Mouse (Mus musculus) midbrain, embryonic 16.5 days (tissue): ENCODE results near the gene Scgb1b18. TPM values are rescaled to one million over a fixed set of nuclear protein-coding genes. Genes with fewer than 3 reads are reported as not detected.
"Not testable (repeated sequence)": the region's sequence is repeated elsewhere in the genome, so short reads cannot be mapped to it uniquely, and the experiment has no call there.

Source experiments
- ATAC-seq: fragments of 200-750 bp; cut with Nextera tagmentation; 2 replicates; pipeline ENCODE4 v1.8.0; 2017; ENCODE audit warnings: moderate TSS enrichment
- H3K27ac ChIP-seq: fragments of 300-500 bp; sonication (generic); 2 replicates; pipeline ENCODE4 v1.5.1; 2014; ENCODE audit warnings: mild to moderate bottlenecking, low read length, mixed read lengths
- H3K27me3 ChIP-seq: fragments of 300-500 bp; sonication (generic); 2 replicates; pipeline ENCODE4 v1.6.1; 2014; ENCODE audit warnings: low read depth, low read length, mixed read lengths; ENCODE audit not compliant: control insufficient read depth, insufficient read depth
- H3K36me3 ChIP-seq: fragments of 300-500 bp; sonication (generic); 2 replicates; pipeline ENCODE4 v1.6.1; 2014; ENCODE audit warnings: mild to moderate bottlenecking, low read length, moderate library complexity, mixed read lengths; ENCODE audit not compliant: control insufficient read depth, insufficient read depth
- H3K4me1 ChIP-seq: fragments of 300-500 bp; sonication (generic); 2 replicates; pipeline ENCODE4 v1.6.1; 2014; ENCODE audit warnings: mild to moderate bottlenecking, low read length, mixed read lengths; ENCODE audit not compliant: control insufficient read depth, insufficient read depth
- H3K4me2 ChIP-seq: fragments of 300-500 bp; sonication (generic); 2 replicates; pipeline ENCODE4 v1.6.1; 2014; ENCODE audit warnings: mild to moderate bottlenecking, low read length, mixed read lengths
- H3K4me3 ChIP-seq: fragments of 300-500 bp; sonication (generic); 2 replicates; pipeline ENCODE4 v1.5.1; 2014; ENCODE audit warnings: low read depth, mild to moderate bottlenecking, low read length, moderate library complexity, mixed read lengths
- H3K9ac ChIP-seq: fragments of 300-500 bp; sonication (generic); 2 replicates; pipeline ENCODE4 v1.6.1; 2014; ENCODE audit warnings: low read depth, low read length, mixed read lengths
- H3K9me3 ChIP-seq: fragments of 300-500 bp; sonication (generic); replicated peaks from 2 replicates; pipeline ENCODE4 v1.6.1; 2014; ENCODE audit warnings: mild to moderate bottlenecking, low read length, mixed read lengths; ENCODE audit not compliant: control insufficient read depth, poor library complexity, severe bottlenecking
- WGBS: fragments of 180-500 bp; shearing (Covaris S2); extraction: QIAGEN DNeasy Blood & Tissue Kit; methylation state at CpG from one replicate; pipeline ENCODE4 v1.1.7; 2014; 5-methylcytosine and 5-hydroxymethylcytosine counted together
- polyA plus RNA-seq: library from polyadenylated mRNA; unstranded; fragments of >200 nt; fragmentation: Nextera tagmentation; extraction: Ambion mirVana; gene quantifications from 2 replicates; pipeline ENCODE4 v1.2.1, GENCODE M21; 2015

Scgb1b18 gene
- polyA plus RNA-seq: not detected in 2 replicates

- H3K9me3 ChIP-seq, H3K4me1 ChIP-seq, H3K4me3 ChIP-seq, H3K4me2 ChIP-seq, H3K9ac ChIP-seq, ATAC-seq, H3K36me3 ChIP-seq, H3K27ac ChIP-seq, H3K27me3 ChIP-seq: not testable (repeated sequence)
- WGBS: no CpG with 5 or more reads among the region's 2 CpGs
These were observed at the start of gene Scgb1b18 for GRCm38 (mm10) chr7:33185268-33185667. Gene Scgb1b18, plus strand, starts transcription at chr7:33185568.

DNA sequence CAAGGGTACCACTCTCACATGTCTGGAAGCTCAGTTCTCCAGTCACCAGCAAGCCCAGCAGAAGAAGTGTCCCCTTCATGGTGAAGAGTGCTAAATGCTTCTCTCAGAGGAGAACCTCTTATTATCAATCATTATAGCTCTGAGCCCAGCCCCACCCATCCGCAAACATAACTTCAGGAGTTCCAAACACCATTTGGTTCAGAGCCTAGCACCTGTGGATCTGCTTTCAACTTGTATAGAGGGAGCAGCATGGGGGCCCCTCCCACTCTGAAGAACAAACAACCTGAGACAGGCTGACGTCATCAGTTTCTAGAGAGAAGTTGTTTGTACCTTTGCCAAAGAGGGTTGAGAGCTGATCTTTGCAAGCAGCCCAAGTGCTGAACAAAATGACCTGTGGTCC lies 11.6 kb upstream of the Scgb1b18 start, which contains the start of gene Scgb2b18:
Gene Scgb2b18, minus strand, starts transcription at position 101 of the 400 bp plus-strand sequence.
- ATAC-seq, H3K4me2 ChIP-seq, H3K27me3 ChIP-seq, H3K27ac ChIP-seq, H3K9me3 ChIP-seq, H3K4me3 ChIP-seq, H3K4me1 ChIP-seq, H3K9ac ChIP-seq, H3K36me3 ChIP-seq: not testable (repeated sequence)
- 89% methylated on average over 2 of the region's 2 CpGs for WGBS

Other genes with a start within 250 kb of the Scgb1b18 start
- gene Scgb2b17, start 129.0 kb upstream of the Scgb1b18 start, polyA plus RNA-seq: not detected in 2 replicates
- not detected in 2 replicates for gene Scgb1b17, start 122.1 kb upstream of the Scgb1b18 start, polyA plus RNA-seq
- not detected in 2 replicates for gene Scgb2b18, start 11.7 kb upstream of the Scgb1b18 start, polyA plus RNA-seq
- not detected in 2 replicates for gene Scgb2b19, start 94.8 kb downstream of the Scgb1b18 start, polyA plus RNA-seq
- not detected in 2 replicates for gene Scgb1b19, start 101.7 kb downstream of the Scgb1b18 start, polyA plus RNA-seq
- not detected in 2 replicates for gene Scgb2b20, start 180.8 kb downstream of the Scgb1b18 start, polyA plus RNA-seq
- gene Scgb1b20, start 187.7 kb downstream of the Scgb1b18 start, polyA plus RNA-seq: not detected in 2 replicates